Mouse (Mus musculus) lung, postnatal 0 days (tissue): Measurements from ENCODE around the gene Lrrc74a. TPM values are rescaled to one million over a fixed set of nuclear protein-coding genes. Genes with fewer than 3 reads are reported as not detected.

Experiments used
- ATAC-seq: fragments of 200-750 bp; cut with Nextera tagmentation; 2 replicates; pipeline ENCODE4 v1.8.0; 2017; ENCODE audit warnings: moderate library complexity
- DNase-seq: peaks from one replicate; pipeline ENCODE4 v3.0.0-alpha.2; 2016; ENCODE audit warnings: low spot score
- H3K27ac ChIP-seq: fragments of 300-500 bp; sonication (generic); 2 replicates; pipeline ENCODE4 v1.5.1; 2014; ENCODE audit warnings: antibody characterized with exemption, mild to moderate bottlenecking, low read length, mixed read lengths
- H3K27me3 ChIP-seq: fragments of 300-500 bp; sonication (generic); replicated peaks from 2 replicates; pipeline ENCODE4 v1.6.1; 2014; ENCODE audit warnings: low read length, mixed read lengths; ENCODE audit not compliant: insufficient read depth
- H3K36me3 ChIP-seq: fragments of 300-500 bp; sonication (generic); 2 replicates; pipeline ENCODE4 v1.6.1; 2014; ENCODE audit warnings: low read length, mixed read lengths; ENCODE audit not compliant: insufficient read depth
- H3K4me1 ChIP-seq: fragments of 300-500 bp; sonication (generic); 2 replicates; pipeline ENCODE4 v1.6.1; 2014; ENCODE audit warnings: antibody characterized with exemption, low read depth, low read length, mixed read lengths; ENCODE audit not compliant: insufficient read depth
- H3K4me2 ChIP-seq: fragments of 300-500 bp; sonication (generic); replicated peaks from 2 replicates; pipeline ENCODE4 v1.6.1; 2014; ENCODE audit warnings: low read depth, mild to moderate bottlenecking, low read length, moderate library complexity, mixed read lengths
- H3K4me3 ChIP-seq: fragments of 300-500 bp; sonication (generic); 2 replicates; pipeline ENCODE4 v1.5.1; 2014; ENCODE audit warnings: low read depth, low read length
- H3K9ac ChIP-seq: fragments of 300-500 bp; sonication (generic); replicated peaks from 2 replicates; pipeline ENCODE4 v1.6.1; 2014; ENCODE audit warnings: low read depth, mild to moderate bottlenecking
- H3K9me3 ChIP-seq: fragments of 300-500 bp; sonication (generic); 2 replicates; pipeline ENCODE4 v1.6.1; 2016; ENCODE audit warnings: low read length, mixed read lengths
- CTCF ChIP-seq: IDR thresholded peaks from 2 replicates; pipeline ENCODE4 v1.5.1; 2016; ENCODE audit warnings: antibody characterized with exemption, mild to moderate bottlenecking
- EP300 ChIP-seq: IDR thresholded peaks from 2 replicates; pipeline ENCODE4 v1.6.1; 2016; ENCODE audit warnings: antibody characterized with exemption, mild to moderate bottlenecking, control low read depth
- WGBS: fragments of 180-500 bp; shearing (Covaris S2); extraction: QIAGEN DNeasy Blood & Tissue Kit; methylation state at CpG from one replicate; pipeline ENCODE4 v1.1.7; 2014; 5-methylcytosine and 5-hydroxymethylcytosine counted together
- polyA plus RNA-seq: library from polyadenylated mRNA; unstranded; fragments of >200 nt; fragmentation: Nextera tagmentation; extraction: Ambion mirVana; gene quantifications from 2 replicates; pipeline ENCODE4 v1.2.1, GENCODE M21; 2015

Lrrc74a gene
- polyA plus RNA-seq, 1 experiment from 2014 or later = not detected

GRCm38 (mm10) chr12:86769819-86770218 lies 35.6 kb downstream of the Lrrc74a start:
- H3K9ac ChIP-seq = no peak overlapping the region
- no peaks in the 10 kb centered on the region for H3K9me3 ChIP-seq
- no peaks in the 10 kb centered on the region for H3K4me1 ChIP-seq
- no peaks in the 10 kb centered on the region for H3K36me3 ChIP-seq
- DNase-seq = no peak
- H3K27ac ChIP-seq = peak overlapping the region; percentile 34
- no peak overlapping the region for H3K4me3 ChIP-seq
- H3K27me3 ChIP-seq = no peaks in the 10 kb centered on the region
- TF ChIP-seq EP300 = no peak
- TF ChIP-seq CTCF = no peak
- H3K4me2 ChIP-seq = no peak overlapping the region
- ATAC-seq = no peak

DNA sequence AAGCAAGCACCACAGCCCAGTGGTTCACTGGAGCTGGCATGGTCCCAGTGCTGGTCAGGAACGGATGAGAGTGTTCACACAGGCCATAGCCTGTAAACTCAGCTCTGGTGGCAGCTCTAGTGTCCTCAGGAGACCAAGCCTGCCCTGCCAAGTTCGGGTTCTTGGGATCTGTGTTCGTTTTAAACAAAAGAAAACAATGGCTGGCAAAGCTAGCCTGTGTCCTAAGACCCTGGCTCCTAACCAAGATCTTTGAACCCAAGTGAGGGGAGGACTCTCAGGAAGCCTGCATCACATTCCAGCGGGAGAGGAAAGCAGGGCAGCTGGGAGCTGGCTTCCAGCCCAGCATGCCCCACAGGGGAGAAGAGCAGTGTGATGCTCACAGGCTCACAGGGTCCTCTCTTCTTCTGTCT lies 36.1 kb downstream of the Lrrc74a start:
- Histone ChIP-seq H3K4me3 (no peak overlapping the region), H3K4me2 (no peak overlapping the region), H3K36me3 (no peaks in the 10 kb centered on the region), H3K27me3 (no peaks in the 10 kb centered on the region), H3K4me1 (no peaks in the 10 kb centered on the region), H3K9ac (no peak overlapping the region), H3K27ac (peak overlapping the region; percentile 34; the same call in 1 of the 2 replicates), H3K9me3 (no peaks in the 10 kb centered on the region)
- DNase-seq (peak; percentile 89), ATAC-seq (peak; percentile 86)
- TF ChIP-seq EP300 = peak; percentile 88
- TF ChIP-seq CTCF = no peak
- 8% methylated on average over 4 of the region's 4 CpGs for WGBS

- Histone ChIP-seq H3K9ac (no peak overlapping the region), H3K4me3 (no peak overlapping the region), H3K36me3 (no peaks in the 10 kb centered on the region), H3K4me2 (no peak overlapping the region), H3K4me1 (no peaks in the 10 kb centered on the region), H3K27me3 (no peaks in the 10 kb centered on the region), H3K27ac (no peak overlapping the region), H3K9me3 (no peaks in the 10 kb centered on the region)
- ATAC-seq = no peak
- no peak for TF ChIP-seq CTCF
- TF ChIP-seq EP300 = no peak
- 29% methylated on average over 3 of the region's 3 CpGs for WGBS
- DNase-seq = no peak
These were observed 36.8 kb downstream of the Lrrc74a start for GRCm38 (mm10) chr12:86770927-86771326.

DNA sequence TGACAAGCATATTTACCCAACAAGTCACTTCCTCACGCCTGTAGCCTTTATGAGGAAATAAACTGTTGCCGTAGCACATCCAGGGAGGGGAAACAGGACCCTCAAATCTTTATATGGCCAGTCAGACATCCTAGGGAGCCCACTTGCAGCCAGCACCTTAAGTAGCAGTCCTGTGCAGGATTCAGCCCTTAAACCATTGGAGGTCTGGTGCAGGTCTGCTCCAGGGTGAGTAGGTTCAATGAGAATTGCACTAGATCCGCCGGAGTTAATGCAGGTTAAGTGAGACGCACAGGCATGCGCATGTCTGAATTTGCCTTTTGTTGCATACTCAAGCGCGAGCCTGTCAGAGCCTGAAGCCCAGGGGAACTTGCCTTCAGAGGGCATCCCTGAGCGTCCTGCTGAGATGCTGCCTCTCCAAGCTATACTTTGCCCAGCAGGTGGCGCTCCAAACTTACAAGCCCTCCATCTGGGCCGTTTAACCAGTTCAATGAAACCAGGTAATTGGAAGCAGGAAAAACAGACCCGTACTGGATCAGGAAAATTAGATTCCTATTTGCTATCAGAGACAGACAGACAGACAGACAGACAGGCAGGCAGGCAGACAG lies 37.8 kb downstream of the Lrrc74a start:
- no peak overlapping the region for H3K9ac ChIP-seq
- no peak overlapping the region for H3K27ac ChIP-seq
- ATAC-seq = peak; percentile 71
- no peaks in the 10 kb centered on the region for H3K27me3 ChIP-seq
- WGBS = 7% methylated on average over 12 of the region's 12 CpGs
- peak; percentile 96 for DNase-seq
- no peaks in the 10 kb centered on the region for H3K4me1 ChIP-seq
- peak; percentile 99 for TF ChIP-seq CTCF
- no peak for TF ChIP-seq EP300
- H3K9me3 ChIP-seq = no peaks in the 10 kb centered on the region
- H3K36me3 ChIP-seq = no peaks in the 10 kb centered on the region
- H3K4me3 ChIP-seq = no peak overlapping the region
- no peak overlapping the region for H3K4me2 ChIP-seq

GRCm38 (mm10) chr12:86772551-86772950 lies 38.4 kb downstream of the Lrrc74a start:
- WGBS = 56% methylated on average over 3 of the region's 3 CpGs
- Histone ChIP-seq H3K9ac (no peak overlapping the region), H3K27ac (no peak overlapping the region), H3K27me3 (no peaks in the 10 kb centered on the region), H3K4me3 (no peak overlapping the region), H3K36me3 (no peaks in the 10 kb centered on the region), H3K9me3 (no peaks in the 10 kb centered on the region), H3K4me2 (no peak overlapping the region), H3K4me1 (no peaks in the 10 kb centered on the region)
- DNase-seq (no peak), ATAC-seq (no peak)
- TF ChIP-seq EP300 (no peak), CTCF (no peak)

DNA sequence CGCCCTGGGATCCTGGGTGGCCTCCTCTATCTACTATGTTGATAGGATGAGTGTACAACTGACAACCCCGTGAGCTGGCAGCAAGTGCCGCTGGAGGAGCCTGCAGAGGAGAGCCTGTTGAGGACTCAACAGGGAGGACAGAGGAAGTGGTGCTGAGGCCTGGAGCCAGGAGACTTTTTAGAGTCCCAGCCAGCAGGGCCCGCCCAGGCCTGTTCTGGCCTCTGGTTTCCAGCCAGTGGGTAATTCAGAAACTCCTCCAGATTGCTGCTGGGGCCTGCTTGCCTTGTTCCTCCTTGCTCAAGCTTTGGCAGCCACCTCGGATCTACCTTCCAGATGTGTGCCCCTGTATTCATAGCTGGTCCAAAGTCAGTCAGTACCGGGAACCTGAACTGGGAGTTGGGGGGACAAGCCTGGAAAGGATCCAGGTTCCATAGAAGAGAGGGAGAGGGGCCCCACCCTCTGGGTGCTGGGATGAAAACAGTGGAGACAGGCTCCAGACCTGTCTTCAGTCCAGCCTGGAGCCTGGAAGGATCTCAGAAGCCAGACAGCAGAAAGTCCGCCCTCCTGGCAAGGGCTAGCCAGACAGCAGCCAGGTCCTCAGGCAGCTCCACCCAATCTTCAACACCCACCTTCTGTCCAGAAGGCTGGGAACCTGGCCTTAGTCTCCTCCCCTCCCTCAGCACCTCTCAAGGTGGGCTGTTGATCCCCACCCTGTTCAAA lies 41.6 kb downstream of the Lrrc74a start:
- TF ChIP-seq CTCF (no peak), EP300 (no peak)
- DNase-seq (peak; percentile 60), ATAC-seq (peak; percentile 53)
- Histone ChIP-seq H3K9ac (no peak overlapping the region), H3K4me1 (no peaks in the 10 kb centered on the region), H3K36me3 (no peaks in the 10 kb centered on the region), H3K27ac (peak overlapping the region; percentile 69; the same call in 1 of the 2 replicates), H3K27me3 (no peaks in the 10 kb centered on the region), H3K4me2 (no peak overlapping the region), H3K9me3 (no peaks in the 10 kb centered on the region), H3K4me3 (no peak overlapping the region)
- 41% methylated on average over 7 of the region's 7 CpGs for WGBS
